Mouse (Mus musculus) spleen, adult 2 months (tissue): ENCODE data around the gene Rtf2.

ENCODE experiments used
- CTCF ChIP-seq: fragments of 200-500 bp; IDR thresholded peaks from 2 replicates; pipeline ENCODE4 v1.5.1; 2011; ENCODE audit warnings: mild to moderate bottlenecking, inconsistent platforms; ENCODE audit not compliant: insufficient read depth, insufficient read length, insufficient replicate concordance; ENCODE audit errors: extremely low read depth
- POLR2A ChIP-seq: fragments of 200-500 bp; IDR thresholded peaks from 2 replicates; pipeline ENCODE4 v1.6.1; 2011; ENCODE audit warnings: low read depth, low read length, inconsistent platforms

DNA sequence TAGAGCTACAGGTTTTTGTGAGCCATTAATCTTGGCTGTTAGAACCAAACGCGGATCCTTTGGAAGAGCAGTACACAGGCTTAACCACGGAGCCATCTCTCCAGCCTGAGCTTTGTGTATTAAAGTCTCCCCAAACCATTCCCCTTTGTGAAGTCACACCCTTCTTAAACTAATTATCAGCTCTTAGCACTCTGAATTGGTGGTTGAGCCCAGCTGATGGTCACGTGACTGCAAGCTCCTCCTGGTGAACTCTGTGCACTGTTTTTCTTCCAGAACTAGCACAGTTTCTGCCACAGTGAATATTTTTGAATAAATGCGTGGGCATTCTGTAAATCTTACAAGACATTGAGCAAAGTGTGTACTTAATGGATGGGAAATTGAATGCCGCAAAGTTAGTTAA is 820 bp downstream of the Rtf2 start:
- TF ChIP-seq CTCF, result no peak
- TF ChIP-seq POLR2A, result no peak
